Mouse (Mus musculus) spleen, adult 18-20 months (tissue): ENCODE data around the gene Pkdcc.
A peak's percentile ranks its signal among the peaks of the same experiment; 100 is the strongest.

Experiments
- DNase-seq, 2 experiments: peaks; one replicate each; pipeline ENCODE4 v3.0.0; 2022; ENCODE audit warnings: mixed read lengths in 2 of 2

Gene Pkdcc

DNA sequence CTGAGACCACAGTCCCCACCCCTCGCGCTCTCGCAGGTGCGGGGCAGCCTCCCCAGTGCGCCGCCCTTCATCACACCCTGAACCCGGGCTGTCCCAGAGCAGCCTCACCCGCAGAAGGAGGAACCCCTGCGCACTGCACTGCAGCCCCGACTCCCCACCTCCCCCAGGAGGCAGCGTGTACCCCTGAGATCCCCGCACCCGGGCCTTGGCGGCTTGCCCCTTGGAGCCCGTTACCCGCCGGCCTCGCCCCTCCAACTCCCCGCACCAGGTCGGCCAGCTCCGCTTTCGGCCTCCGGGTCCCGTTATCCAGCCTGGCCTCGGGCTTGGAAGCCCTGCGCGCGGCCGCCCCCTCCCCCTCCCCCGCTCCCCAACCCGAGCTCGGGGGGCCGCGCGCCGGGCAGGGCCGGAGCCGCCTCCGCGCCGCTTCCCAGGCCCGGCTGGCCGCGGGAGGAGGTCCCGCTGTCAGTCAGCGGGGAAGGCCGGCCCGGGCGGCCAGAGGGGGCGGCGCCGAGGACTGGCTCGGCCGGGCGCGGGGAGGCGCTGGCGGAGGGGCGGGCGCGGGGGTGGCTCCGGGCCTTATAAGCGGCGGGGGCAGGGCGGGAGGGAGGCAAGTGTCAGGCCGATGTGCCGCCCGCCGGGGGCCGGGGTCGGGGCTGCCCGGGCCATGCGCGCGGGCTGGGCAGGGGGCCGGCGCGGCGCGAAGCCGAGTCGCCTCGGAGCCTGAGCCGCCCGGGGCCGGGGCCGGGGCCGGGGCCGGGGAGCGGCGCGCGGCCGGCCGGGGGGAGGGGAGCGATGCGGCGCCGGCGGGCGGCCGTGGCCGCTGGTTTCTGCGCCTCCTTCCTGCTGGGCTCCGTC lies at the start of gene Pkdcc:
Gene Pkdcc, plus strand, starts transcription at position 619 of the 855 bp plus-strand sequence.
- DNase-seq = peak; percentile 50 to 61

DNA sequence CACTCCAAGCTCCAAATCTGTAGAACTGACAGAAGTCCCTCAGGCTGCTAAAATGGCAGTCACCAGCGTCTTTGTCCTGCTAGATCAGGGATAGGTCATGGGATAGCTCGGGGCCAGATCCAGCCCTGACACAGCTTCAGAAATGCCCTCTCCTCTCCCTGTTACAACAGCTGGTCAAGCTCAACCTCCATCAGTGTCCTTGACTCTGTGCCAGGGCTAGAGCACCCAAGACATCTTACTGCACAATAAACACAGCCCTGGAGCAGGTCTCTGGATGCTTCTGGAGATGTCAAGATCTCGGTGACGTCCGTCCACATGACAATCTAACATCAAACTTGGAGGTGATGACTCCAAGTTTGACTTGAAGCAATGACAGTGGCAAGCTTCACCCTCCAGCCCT lies 48.9 kb upstream of the Pkdcc start:
- DNase-seq = no peak

DNA sequence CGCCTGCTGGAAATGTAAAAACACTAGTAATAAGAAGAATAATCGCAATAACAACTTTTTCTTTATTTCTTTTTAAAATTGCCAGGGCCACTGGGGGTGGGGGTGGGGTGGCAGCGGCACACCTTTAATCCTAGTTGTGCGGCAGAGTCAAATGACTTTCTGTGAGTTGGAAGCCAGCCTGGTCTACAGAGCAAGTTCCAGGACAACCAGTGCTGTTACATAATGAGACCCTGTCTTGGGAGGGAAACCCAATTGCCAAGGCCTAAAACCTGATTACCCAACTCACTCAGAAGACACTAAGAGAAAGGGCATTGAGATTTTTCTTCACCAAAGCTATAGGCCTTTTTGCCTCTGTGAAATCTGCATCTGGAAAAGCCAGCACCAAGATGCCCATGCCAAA lies 38.9 kb upstream of the Pkdcc start:
- DNase-seq = no peak

DNA sequence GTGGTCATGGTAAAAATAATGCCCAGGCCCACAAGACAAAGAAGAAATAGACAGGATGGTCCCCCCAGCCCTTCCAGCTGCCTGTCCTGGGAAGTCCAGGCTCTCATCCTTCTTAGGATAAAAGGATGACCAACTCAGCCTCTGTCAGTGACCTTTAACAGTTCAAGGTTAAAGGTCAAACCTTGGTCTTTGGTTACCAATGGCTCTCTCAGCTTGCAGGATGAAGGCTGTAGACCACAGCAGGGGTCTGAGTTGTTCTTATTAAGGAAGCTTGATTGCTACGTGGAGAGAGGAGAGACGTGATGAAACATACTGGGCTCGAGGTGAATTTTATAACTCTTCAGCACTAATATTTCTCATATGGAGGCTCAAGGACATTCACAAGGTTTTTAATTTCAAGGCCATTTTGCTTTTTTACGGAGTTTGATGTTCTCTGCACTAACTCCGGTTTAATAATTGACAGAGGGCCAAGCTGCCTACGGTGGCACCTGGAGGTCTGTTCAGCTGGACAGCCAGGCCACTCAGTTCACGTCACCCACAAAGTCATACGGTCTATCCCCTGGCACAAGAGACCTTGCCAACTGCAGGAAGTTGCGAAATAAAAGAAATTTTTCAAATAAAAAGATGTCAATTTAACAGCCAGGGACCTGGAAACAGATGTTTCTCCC lies 36.5 kb upstream of the Pkdcc start:
- DNase-seq = no peak

DNA sequence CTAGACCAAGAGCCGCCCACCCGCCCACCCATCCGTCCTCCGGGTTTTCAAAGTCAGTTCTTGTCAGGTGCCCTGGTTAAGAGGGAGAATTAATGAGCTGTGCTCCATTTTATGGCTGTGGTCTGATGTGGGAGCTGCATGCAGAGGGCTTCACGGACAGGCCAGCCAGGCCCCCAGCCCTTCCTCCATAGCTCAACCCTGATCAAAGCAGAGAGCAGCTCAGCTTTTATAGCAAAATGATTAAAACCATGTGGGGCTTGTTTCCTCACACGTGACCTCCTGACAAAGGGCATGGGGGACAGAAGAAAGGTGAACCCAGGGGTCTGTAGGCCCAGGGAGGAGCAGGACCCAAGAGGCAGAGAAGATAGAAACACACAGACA lies 36.0 kb upstream of the Pkdcc start:
- DNase-seq = no peak

DNA sequence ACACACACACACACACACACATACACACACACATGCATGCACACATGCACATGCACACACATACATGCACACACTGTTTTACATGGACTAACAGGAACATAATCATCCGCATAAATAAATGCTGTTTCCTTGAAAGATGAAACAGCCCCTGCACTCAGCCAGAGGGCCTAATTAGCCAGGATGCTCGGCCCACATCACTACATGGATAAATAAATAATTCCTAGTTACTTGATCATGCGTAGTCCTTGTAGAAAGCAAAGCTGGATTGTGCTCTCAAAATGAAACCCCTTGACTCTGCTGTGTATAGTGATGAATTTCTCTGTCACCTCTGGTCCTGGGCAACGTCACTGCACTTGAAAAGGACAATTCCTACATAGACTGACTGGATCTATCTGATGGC lies 35.5 kb upstream of the Pkdcc start:
- DNase-seq = no peak

DNA sequence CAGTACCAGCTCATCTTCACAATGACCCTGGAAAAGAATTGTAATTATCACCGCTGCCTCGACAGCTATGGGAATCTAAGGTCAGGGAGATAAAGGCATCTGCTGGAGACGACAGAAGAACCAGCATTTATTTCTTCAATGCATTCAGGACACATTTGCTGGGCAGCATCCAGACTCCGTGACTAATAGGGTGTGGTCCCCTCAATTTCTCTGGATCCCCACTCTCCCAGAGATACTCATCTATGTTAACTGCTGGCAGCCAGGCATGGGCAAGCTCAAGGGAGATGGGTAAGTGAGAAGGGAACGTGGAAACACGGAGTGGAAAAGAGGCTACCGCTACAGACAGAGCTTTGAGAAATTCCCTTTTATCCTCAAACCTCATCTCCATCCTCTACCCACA lies 34.0 kb upstream of the Pkdcc start:
- DNase-seq = no peak

DNA sequence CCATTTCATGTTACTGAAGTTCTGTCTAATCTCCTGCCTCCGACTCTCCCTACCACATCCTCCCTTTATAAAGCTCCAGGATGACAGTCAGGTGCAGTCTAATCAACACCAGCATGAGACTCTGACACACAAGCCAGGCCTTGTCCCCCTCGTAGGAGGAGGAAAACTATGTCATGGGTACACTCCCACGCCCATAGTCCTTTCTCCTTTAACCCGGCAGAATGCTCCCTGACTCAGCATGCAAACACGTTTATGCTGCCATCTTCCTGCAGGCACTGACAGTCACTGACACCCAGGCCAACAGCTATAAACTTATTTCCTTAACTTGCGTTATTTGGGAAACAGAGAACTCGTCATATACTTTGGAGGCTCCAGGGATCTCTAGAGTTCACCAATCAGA lies 33.5 kb upstream of the Pkdcc start:
- no peak for DNase-seq

DNA sequence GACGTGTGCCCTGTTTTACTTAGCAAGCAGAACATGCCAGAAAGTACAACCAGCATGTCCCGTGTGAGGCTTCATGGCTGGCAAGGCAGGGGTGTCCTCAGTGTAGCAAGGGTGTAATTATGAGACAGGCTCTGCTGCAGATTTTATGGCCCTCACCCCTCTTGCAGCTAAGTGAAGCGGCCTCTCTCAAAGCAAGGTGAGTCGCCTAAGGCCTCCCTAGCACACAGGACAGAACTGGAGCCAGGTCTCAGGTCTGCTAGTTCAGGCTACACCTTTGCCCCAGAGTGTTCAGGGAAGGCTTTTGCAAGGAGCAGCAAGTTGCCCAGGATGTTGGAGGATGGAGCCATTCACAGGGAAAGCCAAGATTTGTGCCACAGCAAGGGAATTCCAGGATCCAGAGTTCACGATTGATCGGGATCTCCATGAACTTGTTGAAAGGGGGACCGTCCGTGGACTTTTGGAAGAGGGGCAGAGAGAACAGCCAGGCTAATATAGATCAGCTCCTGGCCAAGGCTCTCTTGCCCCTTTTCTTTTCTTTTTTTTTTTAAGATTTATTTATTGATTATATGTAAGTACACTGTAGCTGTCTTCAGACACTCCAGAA lies 32.9 kb upstream of the Pkdcc start:
- DNase-seq = no peak

DNA sequence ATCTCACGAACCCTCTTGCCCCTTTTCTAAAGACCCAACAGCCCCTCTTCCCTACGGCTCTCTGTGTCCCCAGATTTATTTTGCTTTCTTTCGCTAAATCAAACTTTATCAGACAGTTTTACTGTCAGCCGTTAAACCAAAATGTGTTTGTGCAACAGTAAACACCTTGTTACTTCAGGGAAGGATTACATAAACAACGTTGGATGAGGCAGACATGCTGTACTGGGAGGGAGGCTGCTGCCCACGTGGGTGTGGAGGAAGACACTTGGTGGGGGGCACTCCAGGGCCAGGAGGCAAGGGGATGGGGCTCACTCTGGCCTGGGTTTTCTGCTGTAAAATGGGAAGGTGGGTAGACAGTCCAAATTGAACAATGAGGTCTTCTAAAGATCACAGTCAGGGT lies 32.3 kb upstream of the Pkdcc start:
- DNase-seq = no peak

DNA sequence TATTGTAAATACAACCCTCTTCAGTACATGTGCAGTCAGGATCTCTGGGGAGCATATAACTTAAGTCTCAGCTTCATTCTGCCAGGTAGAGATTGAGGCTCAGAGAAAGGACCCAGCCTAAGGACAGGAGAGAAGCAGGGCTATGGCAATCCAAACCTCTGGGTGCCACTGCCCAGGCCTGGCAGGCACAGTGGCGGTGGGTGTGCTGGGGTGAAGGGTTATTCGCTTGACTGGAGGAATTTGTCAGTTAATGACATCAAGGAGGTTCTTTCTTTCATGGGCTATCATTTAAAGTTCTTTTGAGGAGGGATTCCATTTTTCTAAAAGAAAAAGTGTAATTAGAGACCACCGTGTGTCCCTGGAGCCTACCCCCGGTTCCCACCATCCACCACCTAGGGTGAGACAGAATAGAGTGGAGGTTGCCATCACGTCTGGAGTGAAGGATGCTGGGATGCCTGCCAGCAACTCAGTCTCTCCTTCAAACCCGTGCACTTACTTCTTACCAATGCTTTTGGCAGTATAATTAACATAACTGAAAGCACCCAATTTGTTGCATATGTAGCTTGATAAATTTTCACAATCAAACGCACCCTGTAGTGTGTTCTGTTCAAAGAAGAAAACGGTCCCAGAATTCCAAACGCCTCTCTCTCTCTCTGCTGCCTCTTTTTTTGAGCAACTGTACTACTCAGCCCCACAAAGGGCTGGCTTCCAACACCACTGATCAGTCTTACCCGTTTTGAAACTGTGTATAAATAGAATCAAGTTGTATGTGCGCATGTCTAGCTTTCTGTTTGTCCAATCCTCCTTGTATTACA lies 27.1 kb upstream of the Pkdcc start:
- DNase-seq = no peak

DNA sequence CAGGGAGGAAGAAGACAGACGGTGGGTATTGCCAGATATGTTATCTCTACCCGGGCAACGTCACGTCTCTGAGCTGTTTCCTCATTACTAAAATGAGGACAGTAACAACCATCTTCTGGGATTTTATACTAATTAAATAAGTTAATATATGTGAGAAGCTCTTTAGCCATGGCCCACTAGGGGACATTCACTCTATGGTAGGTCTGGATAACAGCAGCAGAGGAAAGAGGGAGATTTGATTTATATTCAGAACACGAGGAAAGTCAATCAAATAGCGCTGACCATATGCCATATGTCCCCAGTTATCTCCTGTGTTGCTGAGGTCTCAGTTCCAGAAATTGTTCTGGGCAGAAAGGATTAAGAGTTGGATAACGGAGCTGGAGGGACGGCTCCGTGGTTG lies 24.3 kb upstream of the Pkdcc start:
- no peak for DNase-seq

DNA sequence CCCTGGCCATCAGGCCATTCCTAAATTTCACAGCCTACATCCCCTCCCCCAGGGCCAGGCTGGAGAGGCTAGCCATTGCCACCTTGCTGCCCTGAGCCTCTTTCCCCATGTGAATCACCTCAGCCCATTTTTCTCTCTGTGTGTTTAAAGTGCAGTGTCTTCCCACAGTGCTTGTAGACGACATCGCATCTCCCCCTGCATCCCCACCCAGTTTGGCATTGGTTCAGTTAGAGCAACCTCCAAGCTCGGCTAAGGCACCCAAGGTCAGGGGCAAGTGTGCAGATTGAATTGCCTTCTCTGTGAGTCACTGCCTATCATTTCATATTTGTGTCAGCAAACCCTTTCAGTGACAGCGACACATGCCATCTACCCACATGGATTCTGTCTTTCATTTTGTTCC lies 20.6 kb upstream of the Pkdcc start:
- DNase-seq = no peak

DNA sequence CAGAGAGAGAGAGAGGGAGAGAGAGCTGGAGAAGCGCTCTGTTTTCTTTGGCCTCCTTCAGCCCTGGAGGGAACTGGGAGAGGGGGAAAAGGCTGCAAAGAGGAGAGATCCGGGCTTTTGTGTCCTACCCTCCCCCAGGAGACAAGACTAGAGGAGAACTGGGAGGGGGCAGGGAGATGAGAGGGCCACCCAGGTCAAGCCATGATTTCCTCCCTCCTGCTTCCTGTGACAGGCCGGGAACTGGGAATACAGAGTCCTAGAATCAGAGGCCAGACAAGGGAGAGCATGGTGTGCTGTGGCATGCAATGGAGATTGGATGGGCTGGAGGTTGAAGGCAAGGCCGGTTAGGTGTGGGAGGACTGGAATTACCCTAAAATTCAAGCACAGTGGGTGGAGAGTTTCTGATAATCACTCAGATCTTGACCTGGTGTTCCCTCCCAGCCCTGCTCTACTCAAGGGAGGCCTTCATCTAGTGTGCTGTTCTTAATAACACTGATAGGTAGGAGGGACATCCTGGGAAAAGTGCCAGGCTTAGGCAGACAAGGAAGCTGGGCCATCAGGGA lies 17.6 kb upstream of the Pkdcc start:
- DNase-seq = no peak

DNA sequence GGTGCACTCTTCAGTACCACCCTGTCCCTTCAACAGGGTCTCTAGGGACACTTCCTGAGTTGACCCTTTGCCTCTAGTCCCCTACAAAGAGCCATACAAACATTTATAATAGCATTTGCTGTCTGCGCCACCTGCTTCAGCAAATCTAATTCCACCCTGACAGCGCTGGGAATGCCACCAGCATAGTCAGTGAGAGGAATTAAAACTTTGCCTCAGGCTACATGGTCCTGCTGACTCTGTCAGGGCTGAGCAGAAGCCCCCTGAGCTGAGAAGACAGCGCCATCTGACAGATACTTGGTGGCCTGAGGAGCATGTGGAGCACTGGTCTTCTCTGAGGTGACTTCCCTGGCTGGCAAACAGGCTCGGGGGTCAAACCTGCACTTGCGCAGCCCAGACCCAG lies 14.6 kb upstream of the Pkdcc start:
- no peak for DNase-seq

DNA sequence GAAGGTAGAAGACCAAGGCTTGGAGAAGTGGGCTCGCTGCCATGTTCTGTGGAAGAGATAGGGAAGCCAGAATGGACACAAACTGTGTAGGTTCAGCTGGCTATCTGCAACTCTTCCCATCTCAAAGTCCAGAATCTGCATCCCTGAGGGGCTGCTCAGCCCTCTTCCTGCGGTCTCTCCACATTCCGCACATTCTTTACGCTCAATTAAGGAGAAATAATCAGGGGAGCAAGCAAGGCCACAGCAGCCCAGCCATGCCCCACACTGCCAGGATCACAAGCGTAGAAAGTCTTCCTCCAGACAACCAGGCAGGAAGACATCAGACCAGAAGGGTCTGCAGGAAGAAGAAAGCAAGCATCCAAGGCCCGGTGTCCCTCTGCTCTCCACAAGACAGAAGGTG lies 13.8 kb upstream of the Pkdcc start:
- no peak for DNase-seq

DNA sequence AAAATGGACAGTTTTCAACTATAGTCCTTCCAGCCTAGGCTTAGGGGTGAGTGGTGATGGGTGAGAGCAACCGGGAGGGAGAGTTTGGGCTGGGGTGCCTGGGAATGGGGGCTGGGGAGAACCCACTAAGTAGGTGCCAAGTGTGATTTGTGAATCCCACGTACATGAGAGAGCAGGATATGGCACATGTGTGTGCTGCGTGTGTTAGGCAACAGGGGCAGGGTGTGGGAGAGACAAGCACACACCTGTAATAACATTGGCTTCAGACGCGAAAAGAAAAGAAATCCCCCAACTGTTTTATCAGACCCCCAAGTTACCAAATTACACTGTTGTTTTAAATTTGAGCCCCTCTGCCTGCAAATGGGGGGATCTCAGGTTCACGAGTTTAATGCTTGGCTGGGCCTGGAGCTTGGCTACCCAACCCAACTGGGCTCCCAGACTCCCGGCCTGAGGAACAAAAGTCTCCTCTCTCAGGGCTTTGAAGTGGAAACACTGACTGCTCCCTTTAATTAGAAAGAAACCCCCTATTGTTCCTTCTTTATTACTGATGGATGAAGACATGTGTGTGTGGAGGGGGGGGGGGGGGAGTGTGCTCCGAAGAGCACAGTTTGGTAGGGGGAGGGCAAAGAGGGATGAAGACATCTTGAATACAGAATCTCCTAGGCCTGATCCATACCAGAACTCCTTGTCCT lies 11.3 kb upstream of the Pkdcc start:
- no peak for DNase-seq

DNA sequence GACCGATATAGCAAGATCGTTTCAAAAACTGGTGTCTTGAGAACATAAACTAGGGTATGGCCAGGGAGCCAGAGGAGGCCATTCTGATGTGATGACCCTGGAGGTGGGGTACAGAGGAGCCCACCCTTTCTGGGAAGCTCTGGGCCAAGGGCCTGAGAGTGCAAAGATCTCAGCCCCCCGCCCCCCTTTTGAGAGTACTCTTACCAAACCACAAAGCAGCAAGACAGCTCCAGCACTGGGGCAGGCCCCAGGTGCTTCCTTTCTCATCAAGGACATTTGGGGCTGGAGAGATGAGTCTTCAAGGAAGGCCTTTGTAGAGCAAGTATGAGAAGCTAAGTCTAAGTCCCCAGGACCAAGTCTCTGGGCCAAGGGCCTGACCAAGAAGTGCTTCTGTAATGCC lies 7.8 kb upstream of the Pkdcc start:
- no peak for DNase-seq

DNA sequence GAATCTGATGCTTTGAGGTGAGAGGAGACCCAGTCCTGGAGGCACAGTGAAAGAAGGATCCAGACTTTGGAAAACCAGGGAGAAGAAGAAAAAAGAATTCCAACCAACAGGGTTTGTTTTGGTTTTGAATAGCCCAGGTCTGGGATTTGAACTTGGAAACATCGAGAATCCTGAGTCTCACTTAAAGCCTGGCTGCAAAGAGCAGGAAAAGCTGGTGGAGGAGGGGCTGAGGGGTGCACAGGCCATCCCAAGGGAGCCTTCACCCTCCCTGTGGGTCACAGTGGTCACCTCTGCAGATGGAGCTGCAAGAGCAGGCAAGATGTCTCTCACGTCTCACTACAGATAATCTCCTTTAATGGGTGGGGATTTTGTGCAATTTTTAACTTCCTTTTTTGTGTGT lies 6.6 kb upstream of the Pkdcc start:
- DNase-seq = no peak

DNA sequence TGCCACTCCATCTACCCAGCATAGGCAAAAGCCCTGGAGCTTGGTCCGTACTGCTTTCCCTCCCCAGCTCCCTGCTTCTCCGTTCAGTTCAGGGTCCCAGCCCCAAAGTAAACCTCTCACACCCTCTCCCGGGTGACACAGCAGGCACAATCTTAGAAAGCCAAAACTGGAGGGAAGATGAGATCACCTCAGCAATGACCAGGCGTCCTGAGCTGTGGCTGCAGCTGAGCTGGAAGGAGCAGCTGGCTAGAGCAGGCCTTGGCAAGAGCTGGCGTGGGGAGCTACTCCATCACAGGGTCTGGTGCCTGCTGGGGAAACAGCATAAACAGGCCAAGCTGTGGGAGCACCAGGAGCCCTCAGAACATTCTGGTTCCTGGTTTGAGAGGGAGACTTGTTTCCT lies 4.6 kb upstream of the Pkdcc start:
- DNase-seq = no peak

DNA sequence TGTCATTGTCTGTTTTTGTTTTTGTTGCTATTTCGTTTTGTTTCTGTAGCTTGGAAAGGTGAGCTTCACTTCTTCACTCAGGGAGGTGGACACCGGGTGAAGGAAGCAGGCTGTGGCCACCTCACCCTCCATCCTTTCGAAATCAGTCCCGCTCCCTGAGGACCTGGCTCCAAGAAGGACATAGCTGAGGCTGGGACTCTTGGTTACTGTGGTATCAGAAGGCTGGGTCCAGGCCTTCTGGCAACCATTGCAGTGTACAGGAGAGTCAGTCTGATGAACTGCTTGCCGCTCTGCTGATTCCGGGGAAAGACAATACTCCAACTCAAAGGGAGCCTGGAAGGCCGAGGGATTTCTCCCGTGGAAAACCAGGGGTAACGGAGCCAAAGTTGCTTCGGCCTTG lies 3.9 kb upstream of the Pkdcc start:
- DNase-seq = no peak

DNA sequence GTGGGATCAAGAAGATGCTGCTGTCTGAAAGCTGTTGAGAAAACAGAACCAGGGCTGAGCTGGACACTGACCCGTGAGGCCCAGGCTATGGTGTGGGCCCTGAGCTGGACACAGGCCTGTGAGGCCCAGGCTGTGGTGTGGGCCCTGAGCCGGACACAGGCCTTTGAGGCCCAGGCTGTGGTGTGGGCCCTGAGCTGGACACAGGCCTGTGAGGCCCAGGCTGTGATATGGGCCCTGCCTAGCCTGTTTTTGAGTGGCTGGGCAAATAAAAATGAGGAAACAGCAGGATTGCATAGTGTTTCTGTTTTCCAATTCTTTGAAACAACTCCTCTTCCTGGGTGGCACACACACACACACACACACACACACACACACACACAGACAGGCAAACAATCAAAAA lies 2.7 kb upstream of the Pkdcc start:
- no peak for DNase-seq
